Comparison of ENCODE assay signal across 8 mouse cellular contexts in the genomic region with DNA sequence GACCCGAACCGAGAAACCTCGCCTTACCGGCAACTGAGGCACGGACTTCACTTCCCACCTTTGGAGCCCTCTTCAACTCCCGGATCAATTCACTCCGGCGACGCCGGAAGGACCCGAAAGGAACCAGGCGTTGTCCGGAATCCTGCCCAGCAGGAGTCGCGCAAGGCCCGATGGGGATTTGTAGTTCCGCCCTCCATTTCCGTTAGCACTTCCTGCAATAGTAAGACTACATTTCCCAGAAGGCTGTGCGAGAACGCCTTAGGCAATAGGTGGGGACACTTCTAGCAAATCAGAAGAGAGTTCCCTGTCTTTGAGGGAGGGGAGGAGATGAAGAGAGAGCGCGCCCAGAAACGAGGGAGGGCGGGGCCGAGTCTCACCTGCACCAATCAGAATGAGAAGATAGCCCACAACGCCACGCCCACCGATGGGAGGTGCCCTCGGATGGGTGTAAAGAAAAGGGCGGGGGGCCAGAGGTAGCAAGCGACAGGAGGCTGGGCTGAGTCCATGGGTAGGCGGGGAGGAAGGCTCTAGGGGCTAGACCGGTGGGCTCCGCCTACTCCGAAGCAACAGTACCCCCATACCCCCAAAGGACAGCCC. TPM values are rescaled to one million over a fixed set of nuclear protein-coding genes. Genes with fewer than 3 reads are reported as not detected.
A peak's percentile ranks its signal among the peaks of the same experiment; 100 is the strongest.
DNase-seq lines count a peak whose midpoint lies in the region; ATAC-seq and TF ChIP-seq lines count a peak whose summit lies in the region.

A gene (minus strand): TSS at position 162 of the 597 bp plus-strand sequence.

- peak within 1 kb of the TSS; percentile 96 for H3K4me3 ChIP-seq in E14TG2a.4 (replicated peaks; ENCODE audit: low read length)
- H3K4me3 ChIP-seq in forebrain, embryonic 12.5 days (replicated peaks), result peak within 1 kb of the TSS; percentile 89
- H3K4me3 ChIP-seq in heart, postnatal 0 days (ENCODE audit: low read depth, low read length), result peak within 1 kb of the TSS; percentile 71
- peak within 1 kb of the TSS; percentile 98 for H3K4me3 ChIP-seq in liver, embryonic 16.5 days (ENCODE audit: low read depth, low read length)
- H3K4me3 ChIP-seq in neural tube, embryonic 13.5 days, result peak within 1 kb of the TSS; percentile 97
- peak within 1 kb of the TSS; percentile 90 for H3K4me3 ChIP-seq in testis, adult 2 months (ENCODE audit: control insufficient read depth, low read depth, low read length)

- peak within 1 kb of the TSS; percentile 74 for H3K4me2 ChIP-seq in forebrain, embryonic 12.5 days
- peak within 1 kb of the TSS; percentile 76 for H3K4me2 ChIP-seq in heart, postnatal 0 days (ENCODE audit: low read depth, low read length)
- H3K4me2 ChIP-seq in liver, embryonic 16.5 days (ENCODE audit: low read depth, low read length), result peak within 1 kb of the TSS; percentile 99
- peak within 1 kb of the TSS; percentile 83 for H3K4me2 ChIP-seq in neural tube, embryonic 13.5 days

- peak within 1 kb of the TSS; percentile 88 for H3K27ac ChIP-seq in forebrain, embryonic 12.5 days
- H3K27ac ChIP-seq in heart, postnatal 0 days (ENCODE audit: low read depth), result peak within 1 kb of the TSS; percentile 77
- peak within 1 kb of the TSS; percentile 95 for H3K27ac ChIP-seq in liver, embryonic 16.5 days (ENCODE audit: low read length)
- H3K27ac ChIP-seq in neural tube, embryonic 13.5 days (replicated peaks), result peak within 1 kb of the TSS; percentile 86
- H3K27ac ChIP-seq in testis, adult 2 months (ENCODE audit: control insufficient read depth, insufficient read depth, low read depth, low read length), result peak within 1 kb of the TSS; percentile 86

- no peaks in the 10 kb centered on the region for H3K9me3 ChIP-seq in E14TG2a.4 (ENCODE audit: low read length)
- no peaks in the 10 kb centered on the region for H3K9me3 ChIP-seq in forebrain, embryonic 12.5 days
- no peaks in the 10 kb centered on the region for H3K9me3 ChIP-seq in heart, postnatal 0 days (replicated peaks; ENCODE audit: control insufficient read depth, low read length)
- no peaks in the 10 kb centered on the region for H3K9me3 ChIP-seq in liver, embryonic 16.5 days (replicated peaks; ENCODE audit: control insufficient read depth, low read length)
- H3K9me3 ChIP-seq in neural tube, embryonic 13.5 days, result no peaks in the 10 kb centered on the region

- under 1% methylated on average over 31 of the region's 35 CpGs for WGBS in forebrain, embryonic 12.5 days
- under 1% methylated on average over 35 of the region's 35 CpGs for WGBS in heart, postnatal 0 days
- under 1% methylated on average over 35 of the region's 35 CpGs for WGBS in liver, embryonic 16.5 days (ENCODE audit: insufficient replicate concordance)
- WGBS in neural tube, embryonic 13.5 days, result under 1% methylated on average over 35 of the region's 35 CpGs

- no peaks in the 10 kb centered on the region for H3K36me3 ChIP-seq in E14TG2a.4 (ENCODE audit: insufficient read depth, low read length)
- H3K36me3 ChIP-seq in forebrain, embryonic 12.5 days (replicated peaks), result no peaks in the 10 kb centered on the region
- no peaks in the 10 kb centered on the region for H3K36me3 ChIP-seq in heart, postnatal 0 days (replicated peaks; ENCODE audit: control insufficient read depth, insufficient read depth, low read length)
- no peaks in the 10 kb centered on the region for H3K36me3 ChIP-seq in liver, embryonic 16.5 days (ENCODE audit: control insufficient read depth, insufficient read depth)
- H3K36me3 ChIP-seq in neural tube, embryonic 13.5 days, result no peaks in the 10 kb centered on the region
- no peaks in the 10 kb centered on the region for H3K36me3 ChIP-seq in testis, adult 2 months (ENCODE audit: control insufficient read depth, insufficient read depth, low read length)

- TF ChIP-seq POLR2A in testis, adult 2 months (IDR thresholded peaks at IDR 0.05; ENCODE audit: control insufficient read depth, low read depth, low read length), result no peak; the same call in none of the 2 replicates

- DNase-seq in c-Kit-positive CD71-positive TER-119-positive erythroid progenitor cells, embryonic 14.5 days (ENCODE audit: low spot score), result peak; percentile 99
- DNase-seq in heart, postnatal 0 days (ENCODE audit: low spot score), result peak; percentile 100
- peak; percentile 100 for DNase-seq in kidney, postnatal 4 days

- H3K27me3 ChIP-seq in E14TG2a.4 (ENCODE audit: insufficient read depth, low read length), result no peaks in the 10 kb centered on the region
- H3K27me3 ChIP-seq in forebrain, embryonic 12.5 days, result no peaks in the 10 kb centered on the region
- H3K27me3 ChIP-seq in heart, postnatal 0 days (ENCODE audit: control insufficient read depth, insufficient read depth, low read length), result no peaks in the 10 kb centered on the region
- no peaks in the 10 kb centered on the region; the same call in 1 of the 2 replicates for H3K27me3 ChIP-seq in liver, embryonic 16.5 days (ENCODE audit: control insufficient read depth, insufficient read depth, low read depth, low read length)
- no peaks in the 10 kb centered on the region for H3K27me3 ChIP-seq in neural tube, embryonic 13.5 days
- H3K27me3 ChIP-seq in testis, adult 2 months (ENCODE audit: control insufficient read depth, insufficient read depth, low read length), result no peaks in the 10 kb centered on the region

- H3K9ac ChIP-seq in forebrain, embryonic 12.5 days, result peak within 1 kb of the TSS; percentile 92
- peak within 1 kb of the TSS; percentile 82 for H3K9ac ChIP-seq in heart, postnatal 0 days (replicated peaks; ENCODE audit: low read depth, low read length)
- peak within 1 kb of the TSS; percentile 97 for H3K9ac ChIP-seq in liver, embryonic 16.5 days (ENCODE audit: low read depth, low read length)
- H3K9ac ChIP-seq in neural tube, embryonic 13.5 days, result peak within 1 kb of the TSS; percentile 92

- no peak for TF ChIP-seq CTCF in E14TG2a.4 (conservative IDR thresholded peaks at IDR 0.05; ENCODE audit: low read length)
- TF ChIP-seq CTCF in heart, postnatal 0 days (IDR thresholded peaks at IDR 0.05; ENCODE audit: low read depth), result peak; percentile 16; the same call in 1 of the 2 replicates
- TF ChIP-seq CTCF in testis, adult 2 months (IDR thresholded peaks at IDR 0.05; ENCODE audit: control insufficient read depth, insufficient read depth, insufficient replicate concordance, low read depth, low read length), result 0 out of 2 replicates have a peak, but pooled peaks have one; percentile 15

- no peak for TF ChIP-seq EP300 in heart, postnatal 0 days (IDR thresholded peaks at IDR 0.05; ENCODE audit: low read depth)

- peak; percentile 97 for ATAC-seq in forebrain, embryonic 12.5 days (ENCODE audit: low FRiP score)
- ATAC-seq in heart, postnatal 0 days (ENCODE audit: insufficient read depth, low read depth), result peak; percentile 97
- peak; percentile 93 for ATAC-seq in liver, embryonic 16.5 days (ENCODE audit: low read depth)
- ATAC-seq in neural tube, embryonic 13.5 days (ENCODE audit: low read depth), result peak; percentile 97

- peaks cover 30% of the 10 kb centered on the region for H3K4me1 ChIP-seq in E14TG2a.4 (replicated peaks; ENCODE audit: low read depth, low read length)
- peaks cover 11% of the 10 kb centered on the region for H3K4me1 ChIP-seq in forebrain, embryonic 12.5 days
- no peaks in the 10 kb centered on the region; the same call in 1 of the 2 replicates for H3K4me1 ChIP-seq in heart, postnatal 0 days (ENCODE audit: control insufficient read depth, insufficient read depth)
- peaks cover 11% of the 10 kb centered on the region for H3K4me1 ChIP-seq in liver, embryonic 16.5 days (ENCODE audit: control insufficient read depth, low read depth, low read length)
- H3K4me1 ChIP-seq in neural tube, embryonic 13.5 days (replicated peaks), result peaks cover 19% of the 10 kb centered on the region
- peaks cover 7% of the 10 kb centered on the region for H3K4me1 ChIP-seq in testis, adult 2 months (ENCODE audit: control insufficient read depth, insufficient read depth, low read length)

RNA-seq across cellular contexts. Expression of the gene that starts here (rescaled TPM):
- polyA plus RNA-seq in forebrain, embryonic 12.5 days (2016; fragmentation: Nextera tagmentation; extraction: Ambion mirVana), result 90.6 and 97.5 TPM in 2 replicates
- total RNA-seq in heart, postnatal 0 days (2014; rRNA removed; ENCODE audit: low replicate concordance), result 42.1 and 46.1 TPM in 2 replicates
- polyA plus RNA-seq in heart, postnatal 0 days (2015; fragmentation: Nextera tagmentation; extraction: Ambion mirVana), result 51.3 and 54.2 TPM in 2 replicates
- polyA plus RNA-seq in liver, embryonic 16.5 days (2015; fragmentation: Nextera tagmentation; extraction: Ambion mirVana), result 43.8 and 45.0 TPM in 2 replicates
- 85.9 and 88.9 TPM in 2 replicates for polyA plus RNA-seq in neural tube, embryonic 13.5 days (2015; fragmentation: Nextera tagmentation; extraction: Ambion mirVana)
- 8.1 and 11.5 TPM in 2 replicates for polyA plus RNA-seq in testis, adult 2 months (2012; rRNA removed)

Comparison
In these comparisons a context has a peak if more than half of its experiments do, and no peak if none do; other contexts are left out.
1. Peak in every context shown above with its lines: DNase-seq, ATAC-seq, H3K4me3 ChIP-seq and H3K27ac ChIP-seq.